Mouse (Mus musculus): Measurements from ENCODE around the gene Cobll1. TPM values are rescaled to one million over a fixed set of nuclear protein-coding genes. Genes with fewer than 3 reads are reported as not detected.

The Cobll1 gene
- polyA plus RNA-seq, 1 experiment from 2014 or later: 2.7 TPM

- 73% methylated on average over 5 of the region's 5 CpGs for WGBS
- Histone ChIP-seq H3K27ac (ENCODE audit: low read depth, low read length) (no peak overlapping the region), H3K9ac (replicated peaks; ENCODE audit: low read depth, low read length) (no peak overlapping the region), H3K4me2 (ENCODE audit: low read depth, low read length) (no peak overlapping the region), H3K36me3 (ENCODE audit: control insufficient read depth, insufficient read depth, low read length) (no peaks in the 10 kb centered on the region), H3K4me3 (ENCODE audit: low read depth, low read length) (no peak overlapping the region), H3K4me1 (ENCODE audit: control insufficient read depth, insufficient read depth, low read length) (no peaks in the 10 kb centered on the region), H3K9me3 (ENCODE audit: control insufficient read depth, low read length) (no peaks in the 10 kb centered on the region), H3K27me3 (ENCODE audit: control insufficient read depth, insufficient read depth, low read length) (no peaks in the 10 kb centered on the region)
- no peak for ATAC-seq (ENCODE audit: low read depth)
Observed at GRCm38 (mm10) chr2:65175645-65176044, 63.6 kb downstream of the Cobll1 start.

GRCm38 (mm10) chr2:65172071-65172470, 67.1 kb downstream of the Cobll1 start:
- WGBS: 91% methylated on average over 6 of the region's 6 CpGs
- Histone ChIP-seq H3K4me2 (ENCODE audit: low read depth, low read length) (no peak overlapping the region), H3K4me1 (ENCODE audit: control insufficient read depth, insufficient read depth, low read length) (no peaks in the 10 kb centered on the region), H3K4me3 (ENCODE audit: low read depth, low read length) (no peak overlapping the region), H3K9me3 (ENCODE audit: control insufficient read depth, low read length) (no peaks in the 10 kb centered on the region), H3K27ac (ENCODE audit: low read depth, low read length) (no peak overlapping the region), H3K9ac (replicated peaks; ENCODE audit: low read depth, low read length) (no peak overlapping the region), H3K27me3 (ENCODE audit: control insufficient read depth, insufficient read depth, low read length) (no peaks in the 10 kb centered on the region), H3K36me3 (ENCODE audit: control insufficient read depth, insufficient read depth, low read length) (no peaks in the 10 kb centered on the region)
- no peak for ATAC-seq (ENCODE audit: low read depth)

GRCm38 (mm10) chr2:65171516-65171915, 67.7 kb downstream of the Cobll1 start:
- Histone ChIP-seq H3K27ac (ENCODE audit: low read depth, low read length) (no peak overlapping the region), H3K4me2 (ENCODE audit: low read depth, low read length) (no peak overlapping the region), H3K27me3 (ENCODE audit: control insufficient read depth, insufficient read depth, low read length) (no peaks in the 10 kb centered on the region), H3K4me1 (ENCODE audit: control insufficient read depth, insufficient read depth, low read length) (no peaks in the 10 kb centered on the region), H3K9me3 (ENCODE audit: control insufficient read depth, low read length) (no peaks in the 10 kb centered on the region), H3K9ac (replicated peaks; ENCODE audit: low read depth, low read length) (no peak overlapping the region), H3K36me3 (ENCODE audit: control insufficient read depth, insufficient read depth, low read length) (no peaks in the 10 kb centered on the region), H3K4me3 (ENCODE audit: low read depth, low read length) (no peak overlapping the region)
- no peak for ATAC-seq (ENCODE audit: low read depth)
- 78% methylated on average over 1 of the region's 1 CpGs for WGBS

GRCm38 (mm10) chr2:65170693-65171456, 68.3 kb downstream of the Cobll1 start:
- Histone ChIP-seq H3K4me2 (ENCODE audit: low read depth, low read length) (no peak overlapping the region), H3K9ac (replicated peaks; ENCODE audit: low read depth, low read length) (no peak overlapping the region), H3K27ac (ENCODE audit: low read depth, low read length) (no peak overlapping the region), H3K4me3 (ENCODE audit: low read depth, low read length) (no peak overlapping the region), H3K27me3 (ENCODE audit: control insufficient read depth, insufficient read depth, low read length) (no peaks in the 10 kb centered on the region), H3K36me3 (ENCODE audit: control insufficient read depth, insufficient read depth, low read length) (no peaks in the 10 kb centered on the region), H3K9me3 (ENCODE audit: control insufficient read depth, low read length) (no peaks in the 10 kb centered on the region), H3K4me1 (ENCODE audit: control insufficient read depth, insufficient read depth, low read length) (no peaks in the 10 kb centered on the region)
- 78% methylated on average over 18 of the region's 18 CpGs for WGBS
- no peak for ATAC-seq (ENCODE audit: low read depth)

- Histone ChIP-seq H3K4me3 (ENCODE audit: low read depth, low read length) (no peak overlapping the region), H3K4me2 (ENCODE audit: low read depth, low read length) (no peak overlapping the region), H3K4me1 (ENCODE audit: control insufficient read depth, insufficient read depth, low read length) (no peaks in the 10 kb centered on the region), H3K27ac (ENCODE audit: low read depth, low read length) (no peak overlapping the region), H3K27me3 (ENCODE audit: control insufficient read depth, insufficient read depth, low read length) (no peaks in the 10 kb centered on the region), H3K9ac (replicated peaks; ENCODE audit: low read depth, low read length) (no peak overlapping the region), H3K36me3 (ENCODE audit: control insufficient read depth, insufficient read depth, low read length) (no peaks in the 10 kb centered on the region), H3K9me3 (ENCODE audit: control insufficient read depth, low read length) (no peaks in the 10 kb centered on the region)
- 92% methylated on average over 5 of the region's 5 CpGs for WGBS
- ATAC-seq (ENCODE audit: low read depth): no peak
Observed at GRCm38 (mm10) chr2:65170256-65170655, 68.9 kb downstream of the Cobll1 start.

- no peak overlapping the region for H3K27ac ChIP-seq (ENCODE audit: low read depth, low read length)
- no peak overlapping the region for H3K9ac ChIP-seq (replicated peaks; ENCODE audit: low read depth, low read length)
- 92% methylated on average over 4 of the region's 4 CpGs for WGBS
- no peak overlapping the region for H3K4me3 ChIP-seq (ENCODE audit: low read depth, low read length)
- no peaks in the 10 kb centered on the region for H3K9me3 ChIP-seq (ENCODE audit: control insufficient read depth, low read length)
- no peaks in the 10 kb centered on the region for H3K4me1 ChIP-seq (ENCODE audit: control insufficient read depth, insufficient read depth, low read length)
- H3K27me3 ChIP-seq (ENCODE audit: control insufficient read depth, insufficient read depth, low read length): no peaks in the 10 kb centered on the region
- no peaks in the 10 kb centered on the region for H3K36me3 ChIP-seq (ENCODE audit: control insufficient read depth, insufficient read depth, low read length)
- H3K4me2 ChIP-seq (ENCODE audit: low read depth, low read length): no peak overlapping the region
- ATAC-seq (ENCODE audit: low read depth): no peak
Observed at GRCm38 (mm10) chr2:65163990-65164389, 75.2 kb downstream of the Cobll1 start.

- Histone ChIP-seq H3K4me2 (ENCODE audit: low read depth, low read length) (no peak overlapping the region), H3K4me1 (ENCODE audit: control insufficient read depth, insufficient read depth, low read length) (no peaks in the 10 kb centered on the region), H3K4me3 (ENCODE audit: low read depth, low read length) (no peak overlapping the region), H3K36me3 (ENCODE audit: control insufficient read depth, insufficient read depth, low read length) (no peaks in the 10 kb centered on the region), H3K9me3 (ENCODE audit: control insufficient read depth, low read length) (no peaks in the 10 kb centered on the region), H3K27ac (ENCODE audit: low read depth, low read length) (no peak overlapping the region), H3K9ac (replicated peaks; ENCODE audit: low read depth, low read length) (no peak overlapping the region), H3K27me3 (ENCODE audit: control insufficient read depth, insufficient read depth, low read length) (no peaks in the 10 kb centered on the region)
- 90% methylated on average over 5 of the region's 5 CpGs for WGBS
- ATAC-seq (ENCODE audit: low read depth): no peak
Observed at GRCm38 (mm10) chr2:65162625-65163024, 76.6 kb downstream of the Cobll1 start.

GRCm38 (mm10) chr2:65161715-65162114, 77.5 kb downstream of the Cobll1 start:
- H3K9me3 ChIP-seq (ENCODE audit: control insufficient read depth, low read length): no peaks in the 10 kb centered on the region
- no peak overlapping the region for H3K9ac ChIP-seq (replicated peaks; ENCODE audit: low read depth, low read length)
- no peak overlapping the region for H3K4me2 ChIP-seq (ENCODE audit: low read depth, low read length)
- no peaks in the 10 kb centered on the region for H3K4me1 ChIP-seq (ENCODE audit: control insufficient read depth, insufficient read depth, low read length)
- no peaks in the 10 kb centered on the region for H3K36me3 ChIP-seq (ENCODE audit: control insufficient read depth, insufficient read depth, low read length)
- no peak overlapping the region for H3K4me3 ChIP-seq (ENCODE audit: low read depth, low read length)
- 89% methylated on average over 2 of the region's 2 CpGs for WGBS
- ATAC-seq (ENCODE audit: low read depth): no peak
- H3K27ac ChIP-seq (ENCODE audit: low read depth, low read length): no peak overlapping the region
- no peaks in the 10 kb centered on the region for H3K27me3 ChIP-seq (ENCODE audit: control insufficient read depth, insufficient read depth, low read length)

- ATAC-seq (ENCODE audit: low read depth): peak; percentile 44; the same call in 1 of the 2 replicates
- 50% methylated on average over 5 of the region's 5 CpGs for WGBS
Observed at GRCm38 (mm10) chr2:65157981-65158651, 81.1 kb downstream of the Cobll1 start.

More at GRCm38 (mm10) chr2:65157981-65158651, 81.1 kb downstream of the Cobll1 start:
- Histone ChIP-seq H3K27me3 (ENCODE audit: control insufficient read depth, insufficient read depth, low read length) (no peaks in the 10 kb centered on the region), H3K4me3 (ENCODE audit: low read depth, low read length) (no peak overlapping the region), H3K9ac (replicated peaks; ENCODE audit: low read depth, low read length) (no peak overlapping the region), H3K9me3 (ENCODE audit: control insufficient read depth, low read length) (no peaks in the 10 kb centered on the region), H3K36me3 (ENCODE audit: control insufficient read depth, insufficient read depth, low read length) (no peaks in the 10 kb centered on the region), H3K4me2 (ENCODE audit: low read depth, low read length) (no peak overlapping the region), H3K27ac (ENCODE audit: low read depth, low read length) (no peak overlapping the region), H3K4me1 (ENCODE audit: control insufficient read depth, insufficient read depth, low read length) (no peaks in the 10 kb centered on the region)
